Mouse (Mus musculus): ENCODE measurements around the gene Lipa. TPM values are rescaled to one million over a fixed set of nuclear protein-coding genes. Genes with fewer than 3 reads are reported as not detected.

Lipa gene
- polyA plus RNA-seq, 1 experiment: not detected

DNA sequence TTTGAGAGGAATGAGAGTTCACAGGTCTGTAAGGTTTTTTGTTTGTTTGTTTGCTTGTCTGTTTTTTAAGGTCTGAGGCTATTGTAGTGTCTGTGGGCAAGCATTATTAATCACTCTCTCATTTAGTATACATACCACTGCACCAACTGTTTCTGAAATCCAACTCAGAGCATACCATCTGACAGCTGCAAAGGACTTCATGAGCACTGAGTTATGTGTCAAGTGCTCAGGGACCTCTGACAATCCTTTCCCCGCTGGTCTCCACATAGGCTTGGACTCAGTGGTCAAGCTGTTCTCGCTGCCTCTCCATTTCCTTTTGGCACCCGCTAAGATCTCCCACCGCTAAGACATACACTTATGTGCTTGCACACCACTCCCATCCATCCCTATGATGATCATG is 18.9 kb upstream of the Lipa start:
- TF ChIP-seq GATA1 (IDR thresholded peaks at IDR 0.05; ENCODE audit: low read length): no peak

DNA sequence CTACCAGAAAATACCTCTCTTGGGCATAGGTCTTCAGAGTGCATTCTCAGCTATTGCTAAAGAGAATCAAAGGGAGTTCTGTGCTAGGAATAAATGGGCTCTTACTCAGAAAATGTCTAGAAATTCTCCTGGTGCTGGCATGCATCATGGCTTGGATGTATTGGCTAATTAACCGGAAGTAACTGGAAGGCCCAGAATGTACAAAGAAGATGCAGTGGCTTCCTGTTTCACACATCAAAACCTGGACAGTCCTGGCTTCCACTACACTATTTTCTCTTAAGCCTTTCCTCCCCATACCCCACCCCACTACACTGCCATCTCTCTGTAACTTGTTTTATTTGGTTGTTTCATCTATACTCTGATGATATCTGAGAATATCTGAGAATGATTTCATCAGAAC is 12.1 kb upstream of the Lipa start:
- TF ChIP-seq GATA1 (IDR thresholded peaks at IDR 0.05; ENCODE audit: low read length): no peak

DNA sequence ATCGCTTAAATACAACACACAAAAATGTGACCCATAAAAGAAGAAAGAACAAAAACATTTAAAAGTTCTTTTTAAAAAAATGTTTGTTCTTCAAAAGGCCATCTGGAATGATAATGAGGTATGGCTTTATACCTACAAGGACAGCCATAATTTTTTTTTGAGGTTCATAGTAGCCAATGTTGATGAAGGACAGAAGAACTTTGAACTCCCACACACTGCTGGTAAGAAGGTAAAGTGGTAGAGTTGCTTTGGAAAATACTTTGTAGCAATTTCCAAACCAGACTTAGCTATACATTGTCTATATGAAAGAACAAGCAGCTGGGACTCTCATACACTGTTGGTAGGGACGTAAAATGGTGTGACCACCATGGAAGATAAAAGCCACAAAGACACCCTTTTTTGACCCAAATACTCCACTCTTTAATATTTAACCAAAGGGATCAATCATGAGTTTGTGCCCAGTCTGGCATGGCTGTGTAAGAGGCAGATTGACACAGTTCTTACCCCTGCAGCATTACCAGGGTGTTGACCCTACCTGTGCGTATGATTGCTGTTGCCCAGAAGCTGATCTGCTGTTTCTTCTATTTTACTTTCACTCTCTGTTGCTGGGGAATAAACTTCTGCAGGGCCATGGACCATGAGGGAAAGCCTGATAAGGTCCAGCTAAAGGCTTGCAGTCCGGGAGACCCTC is 4.9 kb upstream of the Lipa start:
- no peak for TF ChIP-seq GATA1 (IDR thresholded peaks at IDR 0.05; ENCODE audit: low read length)

DNA sequence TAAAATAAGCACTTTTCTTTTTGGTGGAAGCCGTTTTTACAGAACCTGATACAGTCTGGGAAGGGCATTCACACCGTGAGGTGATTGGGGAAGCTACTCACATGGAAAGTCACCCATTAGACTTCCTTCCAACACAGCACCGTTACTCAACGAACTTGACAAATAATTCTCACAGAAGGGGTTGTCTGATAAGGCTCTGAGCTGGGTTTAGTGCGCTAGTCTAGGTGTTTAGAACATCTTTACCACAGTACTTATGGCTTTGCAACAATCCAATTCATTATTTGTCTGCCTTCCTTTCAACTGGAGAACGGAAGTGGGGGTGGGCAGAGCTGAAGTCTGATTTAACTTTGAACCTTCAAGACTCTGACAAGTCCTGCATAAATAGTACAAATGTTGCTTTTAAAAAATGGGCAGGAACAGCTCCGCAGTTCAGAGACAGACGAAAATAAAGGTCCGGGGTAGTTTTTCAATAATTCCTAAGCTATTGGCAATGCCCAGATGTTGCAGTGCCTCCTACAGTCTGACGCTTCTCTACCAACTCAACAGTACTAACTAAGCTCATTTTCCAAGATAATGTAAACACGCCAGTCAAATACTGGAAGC is 852 bp downstream of the Lipa start:
- no peak for TF ChIP-seq GATA1 (IDR thresholded peaks at IDR 0.05; ENCODE audit: low read length)

DNA sequence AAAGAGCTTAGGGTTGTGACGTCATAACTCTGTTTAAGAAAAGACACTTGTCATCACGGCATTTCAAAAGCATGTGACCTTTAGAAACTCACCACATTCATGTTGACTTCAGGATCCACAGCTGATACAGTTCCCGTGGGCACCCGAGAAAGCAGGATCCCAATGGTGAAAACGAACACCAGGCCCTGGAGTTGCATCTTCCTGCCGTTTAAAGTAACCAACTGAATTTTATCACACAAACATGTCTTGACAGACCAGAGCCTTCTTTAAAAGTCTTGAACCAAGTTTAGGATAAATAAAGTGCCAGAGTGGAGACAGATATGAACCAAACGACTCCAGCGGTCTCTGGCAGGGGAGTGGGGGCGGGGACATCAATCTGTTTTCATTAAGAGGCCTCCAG is 2.6 kb downstream of the Lipa start:
- TF ChIP-seq GATA1 (IDR thresholded peaks at IDR 0.05; ENCODE audit: low read length): no peak

DNA sequence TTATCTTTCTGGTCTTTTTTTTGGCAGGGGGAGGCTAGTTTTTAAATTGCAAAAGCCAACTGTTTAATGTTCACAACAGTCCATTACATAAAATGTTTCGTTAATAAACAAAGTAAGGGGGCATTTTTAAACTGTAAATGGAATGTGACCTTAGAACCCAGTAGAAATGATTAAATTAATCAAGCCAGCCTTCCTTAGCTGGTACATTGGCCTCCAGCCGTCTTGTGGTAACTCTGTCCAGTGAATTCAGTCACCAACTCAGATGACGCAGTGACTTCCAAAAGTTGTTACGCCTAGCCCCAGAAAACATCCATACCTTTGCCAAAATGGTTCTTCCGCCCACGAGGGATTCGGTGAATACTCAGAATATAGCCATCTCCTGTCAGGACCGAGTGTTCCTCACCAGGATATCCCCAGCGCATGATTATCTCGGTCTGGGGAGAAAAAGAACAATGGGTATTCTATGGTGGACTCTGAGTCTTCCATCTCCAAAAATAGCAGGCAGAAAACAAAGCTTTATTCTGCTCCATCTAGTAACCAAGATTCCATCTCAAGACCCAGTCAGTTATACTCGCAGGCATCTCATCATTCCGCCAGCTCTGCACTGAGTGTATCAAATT is 4.1 kb downstream of the Lipa start:
- TF ChIP-seq GATA1 (IDR thresholded peaks at IDR 0.05; ENCODE audit: low read length): no peak

DNA sequence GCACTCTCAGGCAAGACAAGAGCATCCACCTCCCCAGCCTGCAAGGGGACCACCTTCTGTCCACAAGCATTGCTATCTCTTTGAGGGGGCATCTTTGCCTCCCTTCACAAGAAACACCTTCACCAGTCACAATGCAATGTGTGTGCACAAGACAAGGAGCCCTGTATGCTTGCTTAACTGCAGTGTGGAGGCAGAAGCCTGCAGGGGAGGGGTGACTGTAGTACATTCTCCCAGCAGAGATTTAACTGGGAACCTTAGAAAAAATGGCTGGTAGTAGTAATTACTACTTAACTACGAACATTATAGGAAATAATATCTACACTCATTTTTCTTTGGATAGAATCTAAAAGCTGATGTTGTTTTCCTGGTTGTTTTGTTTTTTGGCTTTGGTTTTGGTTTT is 5.3 kb downstream of the Lipa start:
- TF ChIP-seq GATA1 (IDR thresholded peaks at IDR 0.05; ENCODE audit: low read length): no peak

DNA sequence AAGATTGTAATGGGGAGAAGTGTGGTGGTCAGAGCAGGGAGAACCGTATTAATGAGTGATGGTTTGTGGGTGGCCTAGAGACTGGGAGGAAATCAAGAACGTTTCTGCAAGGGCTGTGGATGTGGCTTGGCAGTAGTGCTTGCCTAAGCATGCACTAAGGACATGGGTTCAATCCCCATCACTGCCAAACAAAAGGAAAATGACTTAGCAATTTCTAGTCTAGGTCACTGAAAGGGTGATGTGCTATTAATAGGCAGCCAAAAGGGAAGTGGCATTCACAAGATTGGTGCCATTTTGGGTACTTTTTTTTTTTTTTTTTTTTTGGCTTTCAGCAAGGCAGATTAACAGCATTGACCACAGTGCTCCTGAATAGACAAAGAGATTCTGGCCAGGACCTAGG is 5.9 kb downstream of the Lipa start:
- no peak for TF ChIP-seq GATA1 (IDR thresholded peaks at IDR 0.05; ENCODE audit: low read length)

DNA sequence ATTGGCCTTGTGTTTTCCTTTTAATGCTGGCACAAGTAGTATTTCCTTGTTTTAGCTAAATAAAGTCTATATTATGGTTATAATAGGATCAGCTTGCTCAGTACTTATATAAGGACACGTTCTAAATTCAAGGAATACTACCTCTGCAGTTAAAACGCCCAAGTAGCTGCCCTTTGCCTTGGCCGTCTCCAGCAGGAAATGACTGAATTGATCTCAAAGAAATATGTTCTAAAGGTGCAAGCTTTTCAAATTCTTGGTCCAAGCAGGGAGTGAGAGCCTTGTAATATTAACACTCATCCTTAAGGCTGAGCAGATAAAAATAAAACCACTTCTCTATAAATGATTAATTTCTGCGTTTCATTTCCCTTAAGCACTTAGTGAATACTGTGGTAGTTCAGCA is 7.2 kb downstream of the Lipa start:
- no peak for TF ChIP-seq GATA1 (IDR thresholded peaks at IDR 0.05; ENCODE audit: low read length)

DNA sequence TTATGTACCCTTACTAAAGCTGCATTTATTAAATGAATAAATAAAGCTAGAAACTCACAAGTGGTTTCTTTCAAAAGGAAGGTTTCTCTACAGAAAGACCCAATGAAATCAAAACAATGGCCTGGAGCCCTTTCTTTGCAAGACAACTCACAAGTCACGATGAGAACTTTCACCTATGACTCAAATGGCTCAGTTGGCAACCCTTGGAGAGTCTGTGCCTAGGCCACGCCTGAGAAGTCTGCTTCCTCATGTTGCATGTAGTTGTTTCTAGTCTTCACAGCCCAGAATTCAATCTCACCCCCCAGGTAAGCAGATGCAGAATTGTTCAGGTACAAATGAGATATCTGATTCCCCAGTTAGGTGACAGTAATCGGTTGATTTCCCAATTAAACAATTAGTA is 7.6 kb downstream of the Lipa start:
- TF ChIP-seq GATA1 (IDR thresholded peaks at IDR 0.05; ENCODE audit: low read length): no peak

DNA sequence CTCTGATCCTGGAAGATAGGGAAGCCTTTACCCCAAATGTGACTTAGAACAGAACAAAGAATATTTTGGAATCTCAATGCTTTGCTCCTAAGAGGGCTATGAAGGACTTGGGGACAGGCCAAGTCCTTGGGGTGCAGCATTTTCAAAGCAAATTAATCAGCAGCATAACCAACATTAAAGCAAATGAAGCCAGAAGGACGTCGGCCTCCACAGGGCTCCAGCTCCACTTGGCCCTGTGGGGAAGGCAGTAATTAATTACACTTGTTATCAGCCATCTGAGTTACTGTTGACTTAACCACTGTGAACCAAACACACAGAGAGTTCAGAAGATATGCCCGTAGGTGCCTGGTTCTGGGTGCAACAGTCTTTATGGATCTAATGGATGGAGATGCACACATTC is 8.5 kb downstream of the Lipa start:
- TF ChIP-seq GATA1 (IDR thresholded peaks at IDR 0.05; ENCODE audit: low read length): no peak

DNA sequence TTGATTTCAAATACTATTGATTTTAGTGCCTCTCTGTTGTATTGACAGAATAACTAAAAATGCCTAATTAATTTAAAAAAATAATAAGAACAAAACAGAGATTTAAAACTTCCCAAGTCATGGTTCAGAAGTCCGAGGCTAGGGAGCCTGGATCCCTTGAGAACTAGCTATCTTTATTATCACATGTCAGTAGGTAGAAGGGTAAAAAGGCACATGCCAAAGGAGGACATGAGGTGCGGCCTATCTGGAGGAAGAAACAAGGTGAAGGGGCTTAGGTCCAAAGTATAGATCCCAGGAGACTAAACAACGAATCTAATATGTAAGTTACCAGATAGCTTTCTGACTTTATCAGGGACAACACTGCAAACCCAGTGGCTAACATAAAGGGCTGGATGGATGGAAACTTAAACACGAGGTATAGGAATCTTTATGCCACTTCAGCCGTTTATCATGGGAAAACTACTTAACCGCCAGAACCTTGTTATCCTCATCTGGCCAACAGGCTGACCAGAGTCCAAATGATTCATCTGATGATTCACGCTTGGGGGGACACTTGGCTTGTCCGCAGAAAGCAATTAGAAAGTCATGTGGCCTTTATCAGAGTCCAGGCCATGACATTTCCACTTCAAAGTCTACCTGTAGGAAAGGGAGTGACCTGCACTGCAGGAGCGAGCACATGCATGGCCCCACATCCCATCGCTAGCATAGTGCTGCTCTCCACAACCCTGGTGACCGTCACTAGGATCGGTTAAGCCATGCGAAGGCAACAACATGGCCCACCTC is 9.3 kb downstream of the Lipa start:
- TF ChIP-seq GATA1 (IDR thresholded peaks at IDR 0.05; ENCODE audit: low read length): no peak

DNA sequence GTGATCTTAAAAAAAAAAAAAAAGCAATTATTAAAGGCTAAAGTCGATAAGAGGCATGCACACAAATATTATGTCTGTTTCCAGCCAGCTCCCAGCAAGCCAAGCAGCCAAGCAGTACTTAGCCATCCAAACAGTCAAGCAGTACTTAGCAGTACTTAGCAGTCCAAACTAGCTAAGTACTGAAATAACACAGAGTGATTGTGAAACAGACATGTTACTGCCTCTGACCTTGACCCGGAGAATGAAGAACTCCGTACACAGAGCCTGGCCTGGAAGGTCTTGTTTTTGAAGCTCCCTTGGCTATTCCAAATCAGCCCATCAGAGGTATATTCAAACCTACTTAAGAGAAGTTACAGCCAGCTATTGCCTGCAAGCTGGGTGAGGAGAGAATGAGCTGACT is 10.1 kb downstream of the Lipa start:
- no peak for TF ChIP-seq GATA1 (IDR thresholded peaks at IDR 0.05; ENCODE audit: low read length)

DNA sequence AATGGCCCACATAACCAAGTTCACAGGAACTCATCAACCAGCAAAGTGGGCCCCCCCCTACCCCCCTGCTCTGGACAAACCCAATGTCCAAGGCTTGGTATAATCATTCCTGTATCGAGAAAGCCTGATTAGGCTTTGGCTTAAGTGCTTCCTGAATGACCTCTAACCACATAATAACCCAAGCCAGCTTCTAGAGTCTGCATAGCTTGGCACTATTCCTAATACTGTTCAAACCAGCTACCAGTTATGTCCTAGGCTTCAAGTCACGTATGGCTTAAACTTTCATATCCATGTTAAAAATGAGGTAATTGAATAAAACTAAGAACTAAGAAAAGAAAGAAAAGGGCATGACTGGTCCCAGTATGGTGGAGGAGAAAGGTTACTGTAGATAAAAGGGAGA is 10.9 kb downstream of the Lipa start:
- no peak for TF ChIP-seq GATA1 (IDR thresholded peaks at IDR 0.05; ENCODE audit: low read length)

DNA sequence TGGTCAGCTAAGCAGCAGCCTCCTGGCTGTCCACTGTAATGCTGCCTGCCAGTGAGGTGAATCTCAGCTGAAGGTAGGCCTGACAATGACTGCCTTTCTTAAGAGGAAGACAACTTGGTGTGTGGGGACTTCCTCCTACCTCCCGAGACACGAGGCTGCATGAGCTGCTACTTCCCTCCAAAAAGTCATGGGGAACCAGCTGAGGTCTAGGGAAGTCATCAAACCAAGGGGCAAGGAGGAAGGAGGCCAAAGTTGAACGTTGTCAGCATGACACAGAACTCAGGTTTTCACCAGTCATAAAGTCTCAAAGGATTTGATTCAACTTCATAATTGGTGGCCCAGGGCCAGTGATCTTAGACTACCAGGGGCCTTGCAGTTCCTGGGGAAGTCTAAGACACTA is 11.6 kb downstream of the Lipa start:
- no peak for TF ChIP-seq GATA1 (IDR thresholded peaks at IDR 0.05; ENCODE audit: low read length)

DNA sequence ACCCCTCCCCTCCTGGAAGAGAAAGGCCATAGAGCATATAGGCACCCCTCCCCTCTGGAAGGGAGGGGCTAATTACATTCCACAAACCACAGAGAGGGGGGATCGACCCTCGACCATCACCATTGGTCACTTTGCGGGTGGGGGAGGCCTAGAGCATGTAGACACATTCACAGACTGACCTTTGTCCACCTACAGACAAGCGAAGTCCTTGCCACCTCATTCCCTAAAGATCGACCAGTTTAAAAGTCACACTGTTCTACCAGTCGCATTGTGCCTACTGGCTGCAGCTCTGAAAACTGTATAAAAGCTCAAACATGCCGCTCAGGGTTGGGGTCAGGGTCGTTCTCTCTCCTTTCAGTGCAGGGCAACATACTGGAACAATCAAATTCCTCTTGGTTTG is 15.7 kb downstream of the Lipa start:
- no peak for TF ChIP-seq GATA1 (IDR thresholded peaks at IDR 0.05; ENCODE audit: low read length)

Data from G1E-ER4 (cell line).